ENCODE assay signal across 8 mouse cellular contexts in the genomic region with DNA sequence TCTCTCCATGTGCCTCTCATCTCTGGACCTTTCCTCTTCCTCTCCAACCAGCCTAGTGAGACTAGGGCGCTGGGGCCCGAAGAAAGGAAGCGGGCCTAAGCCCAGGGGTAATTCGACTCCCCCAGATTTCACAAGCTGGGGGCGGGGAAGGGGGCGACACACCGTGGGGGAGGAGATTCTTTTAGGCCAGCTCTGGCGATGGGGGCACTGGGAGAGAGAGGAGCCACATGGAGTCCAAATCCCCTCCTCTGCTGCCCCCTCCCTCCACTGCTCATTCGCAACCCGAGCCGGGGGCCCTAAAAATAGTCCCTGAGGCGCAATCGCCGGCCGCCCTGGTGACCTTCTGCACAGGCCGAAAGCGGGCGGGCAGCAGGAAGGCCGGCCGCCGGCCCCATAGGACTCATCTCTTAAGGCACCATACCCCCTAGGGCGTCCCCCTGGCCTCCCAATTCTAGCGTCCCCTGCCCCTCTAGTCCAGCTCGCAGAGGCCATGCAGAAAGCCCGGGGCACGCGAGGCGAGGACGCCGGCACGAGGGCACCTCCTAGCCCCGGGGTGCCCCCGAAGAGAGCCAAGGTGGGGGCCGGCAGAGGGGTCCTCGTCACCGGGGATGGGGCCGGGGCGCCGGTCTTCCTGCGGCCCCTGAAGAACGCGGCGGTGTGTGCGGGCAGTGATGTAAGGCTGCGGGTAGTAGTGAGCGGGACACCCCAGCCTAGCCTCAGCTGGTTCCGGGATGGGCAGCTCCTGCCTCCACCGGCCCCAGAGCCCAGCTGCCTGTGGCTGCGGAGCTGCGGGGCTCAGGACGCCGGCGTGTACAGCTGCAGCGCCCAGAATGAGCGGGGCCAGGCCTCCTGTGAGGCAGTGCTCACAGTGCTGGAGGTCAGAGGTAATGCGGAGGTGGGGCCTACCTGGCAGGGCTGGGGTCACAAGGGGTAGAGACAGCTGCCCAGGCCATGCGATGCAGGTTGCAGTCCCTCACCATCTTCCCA. TPM values are rescaled to one million over a fixed set of nuclear protein-coding genes. Genes with fewer than 3 reads are reported as not detected.
DNase-seq lines count a peak whose midpoint lies in the region; ATAC-seq and TF ChIP-seq lines count a peak whose summit lies in the region.

Gene Speg (plus strand): TSS at position 348 of the 987 bp plus-strand sequence.

- no peaks in the 10 kb centered on the region for H3K4me1 ChIP-seq in cortical plate, adult 2 months (ENCODE audit: control insufficient read depth, insufficient read depth, low read length)
- H3K4me1 ChIP-seq in midbrain, embryonic 15.5 days, result peaks cover 23% of the 10 kb centered on the region

- H3K4me2 ChIP-seq in midbrain, embryonic 15.5 days, result peak within 1 kb of the TSS; percentile 44

- H3K4me3 ChIP-seq in cortical plate, adult 2 months (ENCODE audit: insufficient read depth, low read length), result no peak within 1 kb of the TSS
- peak within 1 kb of the TSS; percentile 12; the same call in 1 of the 2 replicates for H3K4me3 ChIP-seq in midbrain, embryonic 15.5 days

- H3K27me3 ChIP-seq in midbrain, embryonic 15.5 days (replicated peaks), result peaks cover 21% of the 10 kb centered on the region

- TF ChIP-seq CTCF in cortical plate, adult 2 months (IDR thresholded peaks at IDR 0.05; ENCODE audit: extremely low read depth, insufficient read depth, low read length), result no peak

- DNase-seq in layer of hippocampus, adult 8-10 months (ENCODE audit: low spot score in 2 of 2), result no peak
- DNase-seq in layer of hippocampus, adult 9-10 months (ENCODE audit: low spot score), result no peak
- DNase-seq in heart, adult 11 months, result peak; percentile 96
- no peak for DNase-seq in large intestine, adult 2 months (ENCODE audit: low read depth, low spot score)
- no peak for DNase-seq in cerebellum, adult 8-10 months

- H3K36me3 ChIP-seq in midbrain, embryonic 15.5 days (replicated peaks), result no peaks in the 10 kb centered on the region

- ATAC-seq in midbrain, embryonic 15.5 days (replicated peaks), result peak; percentile 51
- no peak for ATAC-seq in activated CD4-positive, CD25-positive, alpha-beta regulatory T cell, adult 4 months

- TF ChIP-seq POLR2A in cortical plate, adult 2 months (IDR thresholded peaks at IDR 0.05; ENCODE audit: extremely low read depth, insufficient read depth, low read length), result no peak

- H3K9me3 ChIP-seq in midbrain, embryonic 15.5 days, result no peaks in the 10 kb centered on the region

- 35% methylated on average over 57 of the region's 57 CpGs for WGBS in large intestine, adult 2 months
- WGBS in midbrain, embryonic 15.5 days, result 9% methylated on average over 54 of the region's 57 CpGs

- no peak within 1 kb of the TSS for H3K27ac ChIP-seq in cortical plate, adult 2 months (ENCODE audit: insufficient read depth, low read length)
- no peak within 1 kb of the TSS for H3K27ac ChIP-seq in midbrain, embryonic 15.5 days

- H3K9ac ChIP-seq in midbrain, embryonic 15.5 days, result peak within 1 kb of the TSS; percentile 13; the same call in 1 of the 2 replicates

RNA-seq across cellular contexts. Expression of gene Speg, which starts in this region (rescaled TPM):
- 100 to 1,000 TPM; 168 to 185 (median 182) TPM for total RNA-seq in layer of hippocampus, adult 8-10 months (2022)
- polyA plus RNA-seq in cortical plate, adult 2 months (2012; rRNA removed), result 164 and 170 TPM in 2 replicates
- 20.6 and 22.7 TPM in 2 replicates for polyA plus RNA-seq in large intestine, adult 2 months (2012; rRNA removed)
- 20.8 and 21.3 TPM in 2 replicates for polyA plus RNA-seq in midbrain, embryonic 15.5 days (2015; fragmentation: Nextera tagmentation; extraction: Ambion mirVana)
- not detected for polyA plus RNA-seq in activated CD4-positive, CD25-positive, alpha-beta regulatory T cell, adult 4 months (2017; shearing (Covaris generic))

Comparison
In these comparisons a context has a peak if more than half of its experiments do, and no peak if none do; other contexts are left out.
1. RNA of gene Speg (polyA plus RNA-seq): 164 to 170 TPM in cortical plate, adult 2 months, 20.8 to 21.3 TPM in midbrain, embryonic 15.5 days and 20.6 to 22.7 TPM in large intestine, adult 2 months; not detected in activated CD4-positive, CD25-positive, alpha-beta regulatory T cell, adult 4 months; every median in the first group is over 10 times any median in the second.